18 mouse cellular contexts compared by ENCODE assay signal in genomic region chr6:24657647-24658387, GRCm38 (mm10). TPM values are rescaled to one million over a fixed set of nuclear protein-coding genes. Genes with fewer than 3 reads are reported as not detected.
DNase-seq lines count a peak whose midpoint lies in the region; ATAC-seq and TF ChIP-seq lines count a peak whose summit lies in the region.
"Had no signal": no experiment of that assay in that cellular context is flagged by ENCODE, and none has a peak within 500 bp of the region (broad histone marks: within the 10 kb centered on the region; RNA-seq: fewer than 3 reads in every experiment).

No protein-coding gene starts in this region.

- H3K9me3 ChIP-seq in heart, embryonic 10.5 days, result no peaks in the 10 kb centered on the region
- no peaks in the 10 kb centered on the region for H3K9me3 ChIP-seq in liver, embryonic 16.5 days (replicated peaks; ENCODE audit: control insufficient read depth, low read length)
- H3K9me3 ChIP-seq: embryonic facial prominence, embryonic 12.5 days; kidney, embryonic 15.5 days had no signal

- WGBS in heart, embryonic 10.5 days, result 61% methylated on average over 10 of the region's 10 CpGs
- WGBS in liver, adult 2 months, result 13% methylated on average over 10 of the region's 10 CpGs
- WGBS in liver, embryonic 16.5 days (ENCODE audit: insufficient replicate concordance), result 60% methylated on average over 10 of the region's 10 CpGs

- ATAC-seq in liver, embryonic 16.5 days (ENCODE audit: low read depth), result peak; percentile 73
- ATAC-seq: forebrain, embryonic 16.5 days; hindbrain, embryonic 16.5 days; Patski had no signal

- H3K4me3 ChIP-seq in heart, embryonic 10.5 days, result no peak overlapping the region
- H3K4me3 ChIP-seq in liver, adult 2 months (ENCODE audit: insufficient read depth, low read depth, low read length), result no peak overlapping the region
- H3K4me3 ChIP-seq in brown adipose tissue, adult 24 weeks (ENCODE audit: insufficient read depth, low read depth, low read length), result no peak overlapping the region
- no peak overlapping the region for H3K4me3 ChIP-seq in liver, embryonic 16.5 days (ENCODE audit: low read depth, low read length)
- H3K4me3 ChIP-seq: embryonic facial prominence, embryonic 12.5 days; kidney, embryonic 15.5 days had no signal

- H3K4me1 ChIP-seq in heart, embryonic 10.5 days, result peaks cover 14% of the 10 kb centered on the region
- peaks cover 21% of the 10 kb centered on the region for H3K4me1 ChIP-seq in liver, adult 2 months (ENCODE audit: control insufficient read depth, insufficient read depth, low read length)
- peaks cover 14% of the 10 kb centered on the region for H3K4me1 ChIP-seq in brown adipose tissue, adult 24 weeks (ENCODE audit: control insufficient read depth, insufficient read depth, insufficient read length, low read length)
- H3K4me1 ChIP-seq in liver, embryonic 16.5 days (ENCODE audit: control insufficient read depth, low read depth, low read length), result peaks cover 12% of the 10 kb centered on the region

- peaks cover 6% of the 10 kb centered on the region for H3K36me3 ChIP-seq in heart, embryonic 10.5 days
- H3K36me3 ChIP-seq in liver, adult 2 months (ENCODE audit: control insufficient read depth, insufficient read depth, low read length), result peaks cover 3% of the 10 kb centered on the region; the same call in 1 of the 2 replicates
- H3K36me3 ChIP-seq in liver, embryonic 16.5 days (ENCODE audit: control insufficient read depth, insufficient read depth), result no peaks in the 10 kb centered on the region

- TF ChIP-seq CTCF in liver, adult 2 months (IDR thresholded peaks at IDR 0.05; ENCODE audit: low read depth, low read length), result no peak

- no peak overlapping the region for H3K4me2 ChIP-seq in liver, embryonic 16.5 days (ENCODE audit: low read depth, low read length)
- H3K4me2 ChIP-seq: embryonic facial prominence, embryonic 12.5 days; kidney, embryonic 15.5 days had no signal

- H3K9ac ChIP-seq in liver, adult 2 months (ENCODE audit: low read depth, low read length), result no peak overlapping the region
- H3K9ac ChIP-seq in liver, embryonic 16.5 days (ENCODE audit: low read depth, low read length), result no peak overlapping the region
- H3K9ac ChIP-seq: embryonic facial prominence, embryonic 12.5 days; kidney, embryonic 15.5 days had no signal

- DNase-seq in heart, adult 11 months, result peak; percentile 91
- DNase-seq in heart, embryonic 10.5 days (ENCODE audit: low spot score), result no peak
- DNase-seq in liver, adult 2 months (ENCODE audit: extremely low read depth, low read depth, low spot score), result peak; percentile 96
- no peak for DNase-seq in liver
- DNase-seq in spleen, adult 12 weeks (ENCODE audit: low spot score), result no peak
- DNase-seq in adrenal gland, adult (ENCODE audit: inconsistent age in 2 of 2, low spot score in 1 of 2), result no peak
- DNase-seq: cerebellum, adult 11-12 months; heart, postnatal 14 days; midbrain, embryonic 14.5 days; spleen, adult 18-20 months; thymus, postnatal 14 days had no signal

- no peak overlapping the region for H3K27ac ChIP-seq in heart, embryonic 10.5 days
- H3K27ac ChIP-seq in liver, adult 2 months (replicated peaks; ENCODE audit: insufficient read depth, low read depth, low read length), result peak overlapping the region; percentile 29
- H3K27ac ChIP-seq in brown adipose tissue, adult 24 weeks (replicated peaks; ENCODE audit: low read depth, low read length), result 0 out of 2 replicates have a peak overlapping the region, but pooled peaks have one; percentile 16
- peak overlapping the region; percentile 11; the same call in 1 of the 2 replicates for H3K27ac ChIP-seq in liver, embryonic 16.5 days (ENCODE audit: low read length)
- H3K27ac ChIP-seq: embryonic facial prominence, embryonic 12.5 days; kidney, embryonic 15.5 days had no signal

- peaks cover 25% of the 10 kb centered on the region for H3K79me2 ChIP-seq in liver, adult 2 months (ENCODE audit: control insufficient read depth, insufficient read depth, low read length)

- no peaks in the 10 kb centered on the region for H3K27me3 ChIP-seq in heart, embryonic 10.5 days (ENCODE audit: insufficient read depth, poor library complexity, severe bottlenecking)
- H3K27me3 ChIP-seq in liver, adult 2 months (ENCODE audit: control insufficient read depth, insufficient read depth, low read length), result no peaks in the 10 kb centered on the region
- H3K27me3 ChIP-seq in liver, embryonic 16.5 days (ENCODE audit: control insufficient read depth, insufficient read depth, low read depth, low read length), result no peaks in the 10 kb centered on the region
- H3K27me3 ChIP-seq: embryonic facial prominence, embryonic 12.5 days; kidney, embryonic 15.5 days; Patski had no signal

- no peak for TF ChIP-seq POLR2A in liver, adult 2 months (IDR thresholded peaks at IDR 0.05; ENCODE audit: extremely low read depth, insufficient read depth, low read length)

RNA-seq across cellular contexts. Expression of gene Wasl, which starts 7.0 kb away (rescaled TPM):
- polyA plus RNA-seq in heart, embryonic 10.5 days (2016; fragmentation: Nextera tagmentation; extraction: Ambion mirVana), result 56.5 and 61.6 TPM in 2 replicates
- 36.9 and 40.9 TPM in 2 replicates for total RNA-seq in liver, adult 2 months (2014; rRNA removed)
- polyA plus RNA-seq in liver, adult 2 months (2012; rRNA removed), result 29.4 and 44.5 TPM in 2 replicates
- polyA plus RNA-seq in brown adipose tissue, adult 24 weeks (2012; ENCODE audit: insufficient read depth, insufficient read length, missing spikeins), result 17.4 and 18.2 TPM in 2 replicates
- polyA plus RNA-seq in liver, embryonic 16.5 days (2015; fragmentation: Nextera tagmentation; extraction: Ambion mirVana), result 19.7 and 26.1 TPM in 2 replicates

Comparison
In these comparisons a context has a peak if more than half of its experiments do, and no peak if none do; other contexts are left out.
1. DNase-seq: peak in heart, adult 11 months (single experiment) and liver, adult 2 months (single experiment); none in heart, embryonic 10.5 days (single experiment), liver (single experiment), spleen, adult 12 weeks (single experiment) and adrenal gland, adult (0 of 2).